Mouse (Mus musculus): ENCODE measurements around the gene Zfp583.
A peak's percentile ranks its signal among the peaks of the same experiment; 100 is the strongest.

GRCm38 (mm10) chr7:6362268-6363046 lies 31.4 kb upstream of the Zfp583 start:
- TF ChIP-seq CTCF (IDR thresholded peaks at IDR 0.05; ENCODE audit: borderline replicate concordance, control insufficient read depth, extremely low read depth, insufficient read depth, low read length, poor library complexity) (no peak), POLR2A (IDR thresholded peaks at IDR 0.05; ENCODE audit: control insufficient read depth, extremely low read depth, insufficient read depth, low read length, poor library complexity) (peak; percentile 36; the same call in 1 of the 2 replicates)

Data from thymus, adult 2 months (tissue).